8 mouse cellular contexts compared by ENCODE assay signal in the genomic region with DNA sequence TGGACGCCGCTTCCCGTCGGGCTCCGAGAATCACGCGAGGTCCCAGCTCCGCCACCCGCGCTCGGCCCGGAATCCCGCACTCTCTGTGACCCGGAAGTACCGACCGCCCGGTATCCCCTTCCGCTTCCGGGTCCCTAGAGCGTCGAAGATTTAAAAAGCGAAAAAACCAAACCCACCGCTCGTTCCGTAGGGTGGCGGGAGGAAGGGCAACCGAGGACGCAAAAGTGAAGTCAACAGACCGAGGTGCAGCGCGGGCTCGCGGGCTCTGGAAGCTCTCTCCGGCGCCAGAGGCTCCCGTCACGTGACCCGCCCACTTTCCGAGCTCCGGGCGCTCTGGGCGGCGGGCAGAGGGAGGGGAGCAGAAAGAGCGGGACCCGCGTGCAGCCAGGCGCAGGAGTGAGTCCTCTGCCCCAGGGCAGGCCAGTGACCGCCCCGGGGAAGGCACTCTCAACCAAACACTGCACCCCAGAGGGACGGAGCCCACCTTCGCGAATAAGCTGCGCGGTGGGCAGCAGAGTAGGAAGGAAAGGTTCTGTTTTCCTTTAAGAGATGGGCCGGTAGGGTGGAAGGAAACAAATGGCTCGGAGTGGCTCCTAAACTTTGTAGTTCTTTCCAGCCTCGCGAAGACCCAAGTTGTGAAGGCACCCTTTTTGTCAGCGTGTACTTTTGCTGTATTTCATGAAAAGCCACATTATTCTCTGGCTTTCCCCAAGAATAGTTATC. TPM values are rescaled to one million over a fixed set of nuclear protein-coding genes. Genes with fewer than 3 reads are reported as not detected.
DNase-seq lines count a peak whose midpoint lies in the region; ATAC-seq and TF ChIP-seq lines count a peak whose summit lies in the region.

A gene (minus strand): TSS at position 261 of the 723 bp plus-strand sequence.

- no peaks in the 10 kb centered on the region for H3K9me3 ChIP-seq in ES-E14 (ENCODE audit: control insufficient read depth, insufficient read depth, low read depth, low read length)
- H3K9me3 ChIP-seq in forebrain, embryonic 16.5 days (ENCODE audit: control insufficient read depth, low read length) = no peaks in the 10 kb centered on the region
- no peaks in the 10 kb centered on the region for H3K9me3 ChIP-seq in lung, embryonic 15.5 days

- DNase-seq in ES-E14 (ENCODE audit: low read depth, low spot score) = peak; percentile 82
- peak; percentile 79 for DNase-seq in cerebellum, adult 11-12 months
- DNase-seq in heart, postnatal 4 days = peak; percentile 87
- DNase-seq in layer of hippocampus, adult 8-10 months (ENCODE audit: low spot score in 2 of 2) = peak; percentile 54 to 72
- peak; percentile 63 for DNase-seq in ovary, adult 18-20 months (ENCODE audit: low spot score)
- peak; percentile 84 for DNase-seq in thymus, postnatal 0 days (ENCODE audit: low spot score)

- H3K27ac ChIP-seq in ES-E14 (ENCODE audit: insufficient read depth, low read depth, low read length, poor library complexity, severe bottlenecking) = peak within 1 kb of the TSS; percentile 96
- peak within 1 kb of the TSS; percentile 93 for H3K27ac ChIP-seq in forebrain, embryonic 16.5 days (ENCODE audit: low read length)
- H3K27ac ChIP-seq in lung, embryonic 15.5 days = peak within 1 kb of the TSS; percentile 99

- H3K9ac ChIP-seq in ES-E14 (ENCODE audit: insufficient read depth, low read depth, low read length, poor library complexity, severe bottlenecking) = peak within 1 kb of the TSS; percentile 99
- H3K9ac ChIP-seq in forebrain, embryonic 16.5 days (replicated peaks; ENCODE audit: low read depth, low read length) = peak within 1 kb of the TSS; percentile 95
- peak within 1 kb of the TSS; percentile 98 for H3K9ac ChIP-seq in lung, embryonic 15.5 days

- H3K4me1 ChIP-seq in ES-E14 (ENCODE audit: control insufficient read depth in 2 of 2, insufficient read depth in 2 of 2, low read length in 2 of 2, poor library complexity in 1 of 2) = peaks cover 6 to 8% of the 10 kb centered on the region in 2 experiments; a peak in 3 of 4 replicates
- H3K4me1 ChIP-seq in forebrain, embryonic 16.5 days (replicated peaks; ENCODE audit: control insufficient read depth, insufficient read depth, low read length) = peaks cover 13% of the 10 kb centered on the region
- peaks cover 20% of the 10 kb centered on the region for H3K4me1 ChIP-seq in lung, embryonic 15.5 days

- WGBS in forebrain, embryonic 16.5 days = 0% methylated on average over 58 of the region's 59 CpGs
- WGBS in lung, embryonic 15.5 days = 0% methylated on average over 57 of the region's 59 CpGs

- no peaks in the 10 kb centered on the region for H3K27me3 ChIP-seq in forebrain, embryonic 16.5 days (replicated peaks; ENCODE audit: control insufficient read depth, insufficient read depth, low read length)
- no peaks in the 10 kb centered on the region for H3K27me3 ChIP-seq in lung, embryonic 15.5 days

- peak; percentile 97 for ATAC-seq in forebrain, embryonic 16.5 days
- peak; percentile 96 for ATAC-seq in lung, embryonic 15.5 days (ENCODE audit: borderline replicate concordance, extremely low read depth, low FRiP score, low TSS enrichment)

- in situ Hi-C loops in ES-E14 (cut with MboI; ENCODE audit: low sequenced_read_pairs in 2 of 2, unreplicated experiment in 2 of 2) = no loop called here

- H3K36me3 ChIP-seq in ES-E14 (ENCODE audit: control insufficient read depth, insufficient read depth, low read length, poor library complexity, severe bottlenecking) = peaks cover 12% of the 10 kb centered on the region
- peaks cover 15% of the 10 kb centered on the region for H3K36me3 ChIP-seq in forebrain, embryonic 16.5 days (ENCODE audit: control insufficient read depth, insufficient read depth)
- H3K36me3 ChIP-seq in lung, embryonic 15.5 days = peaks cover 30% of the 10 kb centered on the region

- peak within 1 kb of the TSS; percentile 93 for H3K4me2 ChIP-seq in forebrain, embryonic 16.5 days (ENCODE audit: low read length)
- H3K4me2 ChIP-seq in lung, embryonic 15.5 days = peak within 1 kb of the TSS; percentile 77

- H3K4me3 ChIP-seq in ES-E14 (ENCODE audit: insufficient read depth in 1 of 2, low read depth in 1 of 2, low read length in 2 of 2, poor library complexity in 1 of 2, severe bottlenecking in 1 of 2) = peak within 1 kb of the TSS; percentile 94 to 96
- peak within 1 kb of the TSS; percentile 99 for H3K4me3 ChIP-seq in forebrain, embryonic 16.5 days (replicated peaks; ENCODE audit: low read length)
- peak within 1 kb of the TSS; percentile 95 for H3K4me3 ChIP-seq in lung, embryonic 15.5 days

TF ChIP-seq in ES-E14, 5 proteins besides CTCF, POLR2A, EP300 and RAD21:
- TF ChIP-seq ZNF384 (IDR thresholded peaks at IDR 0.05; ENCODE audit: low read depth, low read length) = no peak
- no peak for TF ChIP-seq ZC3H11A (IDR thresholded peaks at IDR 0.05; ENCODE audit: borderline replicate concordance, low read depth, low read length)
- TF ChIP-seq HCFC1 (IDR thresholded peaks at IDR 0.05; ENCODE audit: borderline replicate concordance, insufficient read depth, low read length) = peak; percentile 68
- TF ChIP-seq CHD2 (IDR thresholded peaks at IDR 0.05; ENCODE audit: low read depth, low read length) = peak; percentile 94
- TF ChIP-seq MAFK (IDR thresholded peaks at IDR 0.05; ENCODE audit: insufficient read depth, low read depth, low read length) = no peak

RNA-seq across cellular contexts. Expression of the gene that starts here (rescaled TPM):
- total RNA-seq in ES-E14 (2012; rRNA removed) = 54.7 and 80.3 TPM in 2 replicates
- polyA plus RNA-seq in forebrain, embryonic 16.5 days (2015; fragmentation: Nextera tagmentation; extraction: Ambion mirVana) = 55.8 and 67.3 TPM in 2 replicates
- 10 to 100 TPM; 48.5 to 50.6 TPM for total RNA-seq in heart, postnatal 4 days (2021)
- total RNA-seq in layer of hippocampus, adult 8-10 months (2022) = 10 to 100 TPM; 50.4 to 56.5 (median 55.9) TPM
- 62.4 and 64.6 TPM in 2 replicates for polyA plus RNA-seq in lung, embryonic 15.5 days (2015; fragmentation: Nextera tagmentation; extraction: Ambion mirVana)
- 58.9 and 64.1 TPM in 2 replicates for polyA plus RNA-seq in thymus, postnatal 0 days (2015; fragmentation: Nextera tagmentation; extraction: Ambion mirVana)

Comparison
In these comparisons a context has a peak if more than half of its experiments do, and no peak if none do; other contexts are left out.
1. Peak in every context shown above with its lines: DNase-seq, ATAC-seq, H3K4me3 ChIP-seq and H3K27ac ChIP-seq.